Mouse (Mus musculus): ENCODE measurements around the gene Lrp4. TPM values are rescaled to one million over a fixed set of nuclear protein-coding genes. Genes with fewer than 3 reads are reported as not detected.

Lrp4 gene
- polyA plus RNA-seq (2015; fragmentation: Nextera tagmentation; extraction: Ambion mirVana) = 8.7 and 9.2 TPM in 2 replicates

- peaks cover 20% of the 10 kb centered on the region for H3K4me1 ChIP-seq (replicated peaks)
- WGBS = under 1% methylated on average over 21 of the region's 36 CpGs
These were observed at the start of gene Lrp4 for GRCm38 (mm10) chr2:91457259-91457655. Gene Lrp4 (plus strand): TSS chr2:91457511.

GRCm38 (mm10) chr2:91408031-91408430 lies 49.3 kb upstream of the Lrp4 start:
- no peak overlapping the region for H3K4me2 ChIP-seq (replicated peaks)
- no peaks in the 10 kb centered on the region for H3K36me3 ChIP-seq
- H3K27me3 ChIP-seq (replicated peaks) = no peaks in the 10 kb centered on the region
- H3K27ac ChIP-seq = no peak overlapping the region
- 0 out of 2 replicates have a peak, but pooled peaks cover 3% of the 10 kb centered on the region for H3K4me1 ChIP-seq (replicated peaks)
- WGBS = 81% methylated on average over 2 of the region's 2 CpGs
- ATAC-seq = no peak
- H3K9me3 ChIP-seq = no peaks in the 10 kb centered on the region
- no peak overlapping the region for H3K9ac ChIP-seq
- H3K4me3 ChIP-seq (replicated peaks) = no peak overlapping the region

More at GRCm38 (mm10) chr2:91457259-91457655, at the start of gene Lrp4:
- ATAC-seq = peak; percentile 70
- H3K9ac ChIP-seq = peak within 1 kb of the TSS; percentile 86
- H3K4me2 ChIP-seq (replicated peaks) = peak within 1 kb of the TSS; percentile 86
- peak within 1 kb of the TSS; percentile 94 for H3K27ac ChIP-seq
- no peaks in the 10 kb centered on the region for H3K27me3 ChIP-seq (replicated peaks)
- no peaks in the 10 kb centered on the region for H3K36me3 ChIP-seq
- H3K9me3 ChIP-seq = no peaks in the 10 kb centered on the region
- peak within 1 kb of the TSS; percentile 73 for H3K4me3 ChIP-seq (replicated peaks)

- 0 out of 2 replicates have a peak, but pooled peaks cover 3% of the 10 kb centered on the region for H3K4me1 ChIP-seq (replicated peaks)
- H3K4me3 ChIP-seq (replicated peaks) = no peak overlapping the region
- H3K9ac ChIP-seq = no peak overlapping the region
- no peak overlapping the region for H3K27ac ChIP-seq
- no peaks in the 10 kb centered on the region for H3K9me3 ChIP-seq
- H3K4me2 ChIP-seq (replicated peaks) = no peak overlapping the region
- no peaks in the 10 kb centered on the region for H3K27me3 ChIP-seq (replicated peaks)
- H3K36me3 ChIP-seq = no peaks in the 10 kb centered on the region
- peak; percentile 36; the same call in 1 of the 2 replicates for ATAC-seq
- 43% methylated on average over 2 of the region's 2 CpGs for WGBS
These were observed 45.8 kb upstream of the Lrp4 start for GRCm38 (mm10) chr2:91411473-91411872.

- H3K4me2 ChIP-seq (replicated peaks) = no peak overlapping the region
- no peak overlapping the region for H3K9ac ChIP-seq
- ATAC-seq = no peak
- H3K4me3 ChIP-seq (replicated peaks) = no peak overlapping the region
- H3K27ac ChIP-seq = no peak overlapping the region
- H3K36me3 ChIP-seq = no peaks in the 10 kb centered on the region
- H3K4me1 ChIP-seq (replicated peaks) = 0 out of 2 replicates have a peak, but pooled peaks cover 3% of the 10 kb centered on the region
- no peaks in the 10 kb centered on the region for H3K27me3 ChIP-seq (replicated peaks)
- 72% methylated on average over 5 of the region's 5 CpGs for WGBS
- no peaks in the 10 kb centered on the region for H3K9me3 ChIP-seq
These were observed 45.0 kb upstream of the Lrp4 start for GRCm38 (mm10) chr2:91412361-91412760.

- Histone ChIP-seq H3K9me3 (no peaks in the 10 kb centered on the region), H3K4me2 (replicated peaks) (no peak overlapping the region), H3K27me3 (replicated peaks) (no peaks in the 10 kb centered on the region), H3K9ac (no peak overlapping the region), H3K4me3 (replicated peaks) (no peak overlapping the region), H3K4me1 (replicated peaks) (0 out of 2 replicates have a peak, but pooled peaks cover 3% of the 10 kb centered on the region), H3K27ac (no peak overlapping the region), H3K36me3 (no peaks in the 10 kb centered on the region)
- no peak for ATAC-seq
- 78% methylated on average over 1 of the region's 1 CpGs for WGBS
These were observed 43.5 kb upstream of the Lrp4 start for GRCm38 (mm10) chr2:91413811-91414210.

- ATAC-seq = no peak
- H3K27ac ChIP-seq = no peak overlapping the region
- no peaks in the 10 kb centered on the region for H3K9me3 ChIP-seq
- 91% methylated on average over 5 of the region's 5 CpGs for WGBS
- no peaks in the 10 kb centered on the region for H3K4me1 ChIP-seq (replicated peaks)
- H3K27me3 ChIP-seq (replicated peaks) = no peaks in the 10 kb centered on the region
- no peak overlapping the region for H3K9ac ChIP-seq
- no peak overlapping the region for H3K4me2 ChIP-seq (replicated peaks)
- H3K36me3 ChIP-seq = no peaks in the 10 kb centered on the region
- H3K4me3 ChIP-seq (replicated peaks) = no peak overlapping the region
These were observed 35.7 kb upstream of the Lrp4 start for GRCm38 (mm10) chr2:91421641-91422040.

- H3K27ac ChIP-seq = 0 out of 2 replicates have a peak overlapping the region, but pooled peaks have one; percentile 32
These were observed 33.1 kb upstream of the Lrp4 start for GRCm38 (mm10) chr2:91424061-91424720.

GRCm38 (mm10) chr2:91426321-91426720 lies 31.0 kb upstream of the Lrp4 start:
- Histone ChIP-seq H3K36me3 (no peaks in the 10 kb centered on the region), H3K9me3 (no peaks in the 10 kb centered on the region), H3K27me3 (replicated peaks) (no peaks in the 10 kb centered on the region), H3K4me1 (replicated peaks) (peaks cover 10% of the 10 kb centered on the region; the same call in 1 of the 2 replicates), H3K9ac (no peak overlapping the region), H3K27ac (no peak overlapping the region), H3K4me2 (replicated peaks) (no peak overlapping the region), H3K4me3 (replicated peaks) (no peak overlapping the region)
- 90% methylated on average over 1 of the region's 1 CpGs for WGBS
- no peak for ATAC-seq

More at GRCm38 (mm10) chr2:91424061-91424720, 33.1 kb upstream of the Lrp4 start:
- no peaks in the 10 kb centered on the region for H3K27me3 ChIP-seq (replicated peaks)
- ATAC-seq = peak; percentile 86
- no peaks in the 10 kb centered on the region for H3K4me1 ChIP-seq (replicated peaks)
- no peaks in the 10 kb centered on the region for H3K36me3 ChIP-seq
- H3K4me3 ChIP-seq (replicated peaks) = no peak overlapping the region
- no peak overlapping the region for H3K9ac ChIP-seq
- no peak overlapping the region for H3K4me2 ChIP-seq (replicated peaks)
- H3K9me3 ChIP-seq = no peaks in the 10 kb centered on the region
- 73% methylated on average over 7 of the region's 7 CpGs for WGBS

GRCm38 (mm10) chr2:91429146-91429545 lies 28.2 kb upstream of the Lrp4 start:
- no peak overlapping the region for H3K27ac ChIP-seq
- H3K9me3 ChIP-seq = no peaks in the 10 kb centered on the region
- no peak overlapping the region for H3K9ac ChIP-seq
- peaks cover 10% of the 10 kb centered on the region; the same call in 1 of the 2 replicates for H3K4me1 ChIP-seq (replicated peaks)
- no peak for ATAC-seq
- H3K4me2 ChIP-seq (replicated peaks) = no peak overlapping the region
- 78% methylated on average over 3 of the region's 3 CpGs for WGBS
- no peak overlapping the region for H3K4me3 ChIP-seq (replicated peaks)
- H3K27me3 ChIP-seq (replicated peaks) = no peaks in the 10 kb centered on the region
- no peaks in the 10 kb centered on the region for H3K36me3 ChIP-seq

GRCm38 (mm10) chr2:91429915-91430599 lies 27.3 kb upstream of the Lrp4 start:
- H3K4me3 ChIP-seq (replicated peaks) = no peak overlapping the region
- ATAC-seq = no peak
- no peaks in the 10 kb centered on the region for H3K9me3 ChIP-seq
- 25% methylated on average over 9 of the region's 9 CpGs for WGBS
- no peak overlapping the region for H3K27ac ChIP-seq
- H3K36me3 ChIP-seq = no peaks in the 10 kb centered on the region
- no peak overlapping the region for H3K4me2 ChIP-seq (replicated peaks)
- no peak overlapping the region for H3K9ac ChIP-seq
- no peaks in the 10 kb centered on the region for H3K27me3 ChIP-seq (replicated peaks)
- H3K4me1 ChIP-seq (replicated peaks) = peaks cover 10% of the 10 kb centered on the region; the same call in 1 of the 2 replicates

- no peak overlapping the region for H3K9ac ChIP-seq
- no peak for ATAC-seq
These were observed 26.8 kb upstream of the Lrp4 start for GRCm38 (mm10) chr2:91430600-91430919.

GRCm38 (mm10) chr2:91436713-91437112 lies 20.6 kb upstream of the Lrp4 start:
- no peak overlapping the region for H3K9ac ChIP-seq
- no peak for ATAC-seq
- no peaks in the 10 kb centered on the region for H3K36me3 ChIP-seq
- no peaks in the 10 kb centered on the region for H3K27me3 ChIP-seq (replicated peaks)
- H3K27ac ChIP-seq = no peak overlapping the region
- no peak overlapping the region for H3K4me3 ChIP-seq (replicated peaks)
- WGBS = 83% methylated on average over 8 of the region's 8 CpGs
- no peaks in the 10 kb centered on the region for H3K9me3 ChIP-seq
- H3K4me1 ChIP-seq (replicated peaks) = no peaks in the 10 kb centered on the region
- H3K4me2 ChIP-seq (replicated peaks) = no peak overlapping the region

More at GRCm38 (mm10) chr2:91430600-91430919, 26.8 kb upstream of the Lrp4 start:
- 41% methylated on average over 6 of the region's 6 CpGs for WGBS
- H3K27me3 ChIP-seq (replicated peaks) = no peaks in the 10 kb centered on the region
- no peaks in the 10 kb centered on the region for H3K9me3 ChIP-seq
- H3K4me3 ChIP-seq (replicated peaks) = no peak overlapping the region
- no peak overlapping the region for H3K27ac ChIP-seq
- H3K36me3 ChIP-seq = no peaks in the 10 kb centered on the region
- peaks cover 10% of the 10 kb centered on the region; the same call in 1 of the 2 replicates for H3K4me1 ChIP-seq (replicated peaks)
- H3K4me2 ChIP-seq (replicated peaks) = no peak overlapping the region

Measured in intestine, embryonic 15.5 days (tissue).